Mouse (Mus musculus) right cerebral cortex, adult 18-20 months (tissue): ENCODE measurements around the gene Pcdh7.
A peak's percentile ranks its signal among the peaks of the same experiment; 100 is the strongest.

ENCODE experiments used
- DNase-seq: peaks from one replicate; pipeline ENCODE4 v3.0.0; 2022; ENCODE audit warnings: mixed read lengths

The Pcdh7 gene

GRCm38 (mm10) chr5:57750320-57750719 lies 32.6 kb downstream of the Pcdh7 start:
- DNase-seq: no peak

GRCm38 (mm10) chr5:57755791-57756190 lies 38.0 kb downstream of the Pcdh7 start:
- peak; percentile 43 for DNase-seq

- DNase-seq: no peak
Measured at GRCm38 (mm10) chr5:57756726-57757424, 39.1 kb downstream of the Pcdh7 start.

- peak; percentile 19 for DNase-seq
Measured at GRCm38 (mm10) chr5:57757436-57757898, 39.7 kb downstream of the Pcdh7 start.

- DNase-seq: no peak
Measured at GRCm38 (mm10) chr5:57758968-57759367, 41.2 kb downstream of the Pcdh7 start.

GRCm38 (mm10) chr5:57760069-57761063 lies 42.6 kb downstream of the Pcdh7 start:
- no peak for DNase-seq

- DNase-seq: no peak
Measured at GRCm38 (mm10) chr5:57765356-57765755, 47.6 kb downstream of the Pcdh7 start.

- no peak for DNase-seq
Measured at GRCm38 (mm10) chr5:57767346-57767745, 49.6 kb downstream of the Pcdh7 start.

GRCm38 (mm10) chr5:57768469-57769022 lies 50.8 kb downstream of the Pcdh7 start:
- no peak for DNase-seq

- no peak for DNase-seq
Measured at GRCm38 (mm10) chr5:57769644-57770043, 51.9 kb downstream of the Pcdh7 start.

- DNase-seq: no peak
Measured at GRCm38 (mm10) chr5:57770364-57770763, 52.6 kb downstream of the Pcdh7 start.

- no peak for DNase-seq
Measured at GRCm38 (mm10) chr5:57771122-57771521, 53.4 kb downstream of the Pcdh7 start.

GRCm38 (mm10) chr5:57772711-57773110 lies 54.9 kb downstream of the Pcdh7 start:
- DNase-seq: no peak

GRCm38 (mm10) chr5:57774496-57774895 lies 56.7 kb downstream of the Pcdh7 start:
- DNase-seq: no peak

- no peak for DNase-seq
Measured at GRCm38 (mm10) chr5:57778093-57778492, 60.3 kb downstream of the Pcdh7 start.

- no peak for DNase-seq
Measured at GRCm38 (mm10) chr5:57779951-57780350, 62.2 kb downstream of the Pcdh7 start.

- no peak for DNase-seq
Measured at GRCm38 (mm10) chr5:57780574-57780973, 62.8 kb downstream of the Pcdh7 start.

- no peak for DNase-seq
Measured at GRCm38 (mm10) chr5:57781950-57782349, 64.2 kb downstream of the Pcdh7 start.

GRCm38 (mm10) chr5:57782546-57782945 lies 64.8 kb downstream of the Pcdh7 start:
- DNase-seq: no peak

- DNase-seq: no peak
Measured at GRCm38 (mm10) chr5:57788775-57789509, 71.2 kb downstream of the Pcdh7 start.

- DNase-seq: no peak
Measured at GRCm38 (mm10) chr5:57796337-57796736, 78.6 kb downstream of the Pcdh7 start.

GRCm38 (mm10) chr5:57797951-57798670 lies 80.3 kb downstream of the Pcdh7 start:
- no peak for DNase-seq
